Mouse (Mus musculus): ENCODE measurements around the gene Plppr2. TPM values are rescaled to one million over a fixed set of nuclear protein-coding genes. Genes with fewer than 3 reads are reported as not detected.
A peak's percentile ranks its signal among the peaks of the same experiment; 100 is the strongest.

Gene Plppr2
- polyA plus RNA-seq, 1 experiment from 2014 or later: 22.2 TPM

DNA sequence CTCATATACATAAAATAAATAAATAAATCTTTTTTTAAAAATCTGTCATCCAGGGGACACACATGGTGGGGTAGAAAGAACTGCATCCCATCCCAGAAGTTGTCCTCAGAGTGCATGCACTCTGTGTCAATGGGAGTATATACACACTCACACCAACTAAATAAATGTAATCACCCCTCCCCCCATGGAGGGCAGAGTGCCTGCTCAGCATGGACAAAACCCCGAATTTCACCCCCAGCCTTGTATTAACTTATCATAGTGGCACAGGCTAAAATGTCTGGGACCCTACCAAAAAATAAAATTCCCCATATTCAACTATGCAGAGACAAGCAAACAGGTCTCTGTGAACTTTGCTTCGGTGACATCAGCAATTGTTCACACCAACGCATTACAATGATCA lies 17.8 kb downstream of the Plppr2 start:
- H3K9ac ChIP-seq (ENCODE audit: low read length): no peak overlapping the region
- no peak overlapping the region for H3K4me3 ChIP-seq (ENCODE audit: low read depth, low read length)
- no peaks in the 10 kb centered on the region for H3K9me3 ChIP-seq (ENCODE audit: control insufficient read depth, low read length)
- H3K27me3 ChIP-seq (ENCODE audit: control insufficient read depth, insufficient read depth, low read length): peaks cover 2% of the 10 kb centered on the region; the same call in 1 of the 2 replicates
- peaks cover 10% of the 10 kb centered on the region for H3K4me1 ChIP-seq (ENCODE audit: control insufficient read depth, insufficient read depth, low read length)
- ATAC-seq (ENCODE audit: low FRiP score) (no peak), DNase-seq (ENCODE audit: low spot score, missing footprints) (no peak)
- no peak overlapping the region for H3K4me2 ChIP-seq
- WGBS: 79% methylated on average over 3 of the region's 3 CpGs
- H3K36me3 ChIP-seq (ENCODE audit: control insufficient read depth, insufficient read depth, low read length): no peaks in the 10 kb centered on the region
- H3K27ac ChIP-seq (ENCODE audit: low read depth, low read length): no peak overlapping the region

DNA sequence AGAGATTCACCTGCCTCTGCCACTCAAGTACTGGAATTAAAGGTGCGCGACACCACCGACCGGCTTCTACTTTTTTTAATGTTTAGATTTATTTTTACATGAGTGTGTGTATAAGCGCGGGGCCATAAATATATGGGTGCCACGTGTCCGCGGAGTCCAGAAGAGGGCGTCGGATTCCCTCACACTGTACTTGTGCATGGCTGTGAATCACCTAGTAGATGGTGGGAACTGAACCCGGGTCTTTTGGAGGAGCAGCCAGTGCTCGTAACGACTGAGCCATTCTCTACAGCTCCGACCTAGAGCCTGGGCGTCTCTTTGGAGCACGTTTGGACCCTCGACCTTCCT lies 18.4 kb downstream of the Plppr2 start:
- peak overlapping the region; percentile 73 for H3K4me3 ChIP-seq (ENCODE audit: low read depth, low read length)
- H3K4me2 ChIP-seq: peak overlapping the region; percentile 65
- H3K36me3 ChIP-seq (ENCODE audit: control insufficient read depth, insufficient read depth, low read length): no peaks in the 10 kb centered on the region
- H3K4me1 ChIP-seq (ENCODE audit: control insufficient read depth, insufficient read depth, low read length): peaks cover 10% of the 10 kb centered on the region
- peak overlapping the region; percentile 77; the same call in 1 of the 2 replicates for H3K27ac ChIP-seq (ENCODE audit: low read depth, low read length)
- peak overlapping the region; percentile 85 for H3K9ac ChIP-seq (ENCODE audit: low read length)
- DNase-seq (ENCODE audit: low spot score, missing footprints): no peak
- 2% methylated on average over 18 of the region's 18 CpGs for WGBS
- H3K9me3 ChIP-seq (ENCODE audit: control insufficient read depth, low read length): no peaks in the 10 kb centered on the region
- peak; percentile 60 for ATAC-seq (ENCODE audit: low FRiP score)
- H3K27me3 ChIP-seq (ENCODE audit: control insufficient read depth, insufficient read depth, low read length): peaks cover 7% of the 10 kb centered on the region

DNA sequence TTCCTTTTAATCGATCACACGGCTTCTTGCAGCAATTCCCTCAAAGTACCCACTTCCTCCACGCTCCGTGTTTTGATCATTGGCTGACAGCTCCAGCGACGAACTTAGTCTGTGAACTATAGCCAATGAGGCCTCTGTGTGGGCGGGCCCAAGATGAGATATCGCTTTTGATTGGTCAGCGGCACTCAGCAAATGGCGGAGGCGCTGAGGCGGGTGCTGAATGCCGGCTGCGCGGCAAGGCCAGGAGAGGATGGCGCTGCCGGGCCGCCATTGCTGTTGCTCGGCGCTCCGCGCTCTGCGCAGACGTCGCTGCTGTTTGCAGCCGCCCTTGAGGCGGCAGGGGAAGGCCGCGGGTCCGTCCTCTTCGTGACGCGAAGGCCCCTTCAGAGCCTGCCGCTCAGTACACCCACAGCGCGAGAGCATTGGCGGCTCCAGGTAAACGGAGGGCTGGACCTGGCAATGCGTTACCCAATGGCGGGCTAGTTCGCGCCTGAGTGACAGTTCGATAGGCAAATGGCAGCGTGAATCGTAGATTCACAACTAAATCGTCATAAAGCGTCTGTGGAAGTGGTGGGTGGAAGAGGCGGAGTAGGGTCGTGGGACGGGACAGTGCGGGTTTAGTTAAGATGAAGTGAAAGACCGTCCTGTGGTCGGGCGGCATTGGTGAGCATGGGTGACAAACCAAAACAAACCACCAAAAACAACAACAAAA lies 18.9 kb downstream of the Plppr2 start, which contains the start of gene Swsap1:
Swsap1 (plus strand) TSS at position 186 of the 712 bp plus-strand sequence.
- peak; percentile 100 for DNase-seq (ENCODE audit: low spot score, missing footprints)
- Histone ChIP-seq H3K36me3 (ENCODE audit: control insufficient read depth, insufficient read depth, low read length) (no peaks in the 10 kb centered on the region), H3K4me2 (peak within 1 kb of the TSS; percentile 65), H3K27ac (ENCODE audit: low read depth, low read length) (peak within 1 kb of the TSS; percentile 77), H3K4me1 (ENCODE audit: control insufficient read depth, insufficient read depth, low read length) (peaks cover 14% of the 10 kb centered on the region), H3K9me3 (ENCODE audit: control insufficient read depth, low read length) (no peaks in the 10 kb centered on the region), H3K9ac (ENCODE audit: low read length) (peak within 1 kb of the TSS; percentile 85), H3K4me3 (ENCODE audit: low read depth, low read length) (peak within 1 kb of the TSS; percentile 73), H3K27me3 (ENCODE audit: control insufficient read depth, insufficient read depth, low read length) (peaks cover 12% of the 10 kb centered on the region)
- peak; percentile 98 for ATAC-seq (ENCODE audit: low FRiP score)
- under 1% methylated on average over 53 of the region's 54 CpGs for WGBS

DNA sequence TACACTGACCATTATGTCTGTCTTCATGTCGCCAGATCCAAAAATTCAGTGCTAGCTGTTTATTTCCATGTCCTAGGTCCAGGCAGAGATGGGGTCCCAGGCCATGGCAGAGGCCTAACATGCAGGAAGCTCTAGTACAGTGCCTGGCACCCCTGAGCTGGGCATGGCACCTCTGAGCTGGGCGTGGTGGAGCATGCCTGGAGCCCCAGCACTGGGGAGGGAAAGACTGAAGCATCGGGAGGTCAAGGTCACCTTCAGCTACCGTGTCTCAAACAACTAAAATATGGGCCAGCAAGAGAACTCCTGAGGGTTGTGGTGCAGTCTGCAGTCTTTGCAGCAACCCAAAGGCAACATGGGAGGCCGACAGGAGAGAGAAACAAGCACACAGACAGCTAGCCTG lies 21.5 kb downstream of the Plppr2 start:
- no peak for DNase-seq (ENCODE audit: low spot score, missing footprints)
- H3K4me1 ChIP-seq (ENCODE audit: control insufficient read depth, insufficient read depth, low read length): peaks cover 34% of the 10 kb centered on the region
- no peaks in the 10 kb centered on the region for H3K9me3 ChIP-seq (ENCODE audit: control insufficient read depth, low read length)
- H3K27ac ChIP-seq (ENCODE audit: low read depth, low read length): no peak overlapping the region
- WGBS: 87% methylated on average over 5 of the region's 5 CpGs
- H3K4me2 ChIP-seq: no peak overlapping the region
- H3K27me3 ChIP-seq (ENCODE audit: control insufficient read depth, insufficient read depth, low read length): peaks cover 37% of the 10 kb centered on the region
- H3K4me3 ChIP-seq (ENCODE audit: low read depth, low read length): no peak overlapping the region
- no peak for ATAC-seq (ENCODE audit: low FRiP score)
- H3K36me3 ChIP-seq (ENCODE audit: control insufficient read depth, insufficient read depth, low read length): no peaks in the 10 kb centered on the region
- no peak overlapping the region for H3K9ac ChIP-seq (ENCODE audit: low read length)

DNA sequence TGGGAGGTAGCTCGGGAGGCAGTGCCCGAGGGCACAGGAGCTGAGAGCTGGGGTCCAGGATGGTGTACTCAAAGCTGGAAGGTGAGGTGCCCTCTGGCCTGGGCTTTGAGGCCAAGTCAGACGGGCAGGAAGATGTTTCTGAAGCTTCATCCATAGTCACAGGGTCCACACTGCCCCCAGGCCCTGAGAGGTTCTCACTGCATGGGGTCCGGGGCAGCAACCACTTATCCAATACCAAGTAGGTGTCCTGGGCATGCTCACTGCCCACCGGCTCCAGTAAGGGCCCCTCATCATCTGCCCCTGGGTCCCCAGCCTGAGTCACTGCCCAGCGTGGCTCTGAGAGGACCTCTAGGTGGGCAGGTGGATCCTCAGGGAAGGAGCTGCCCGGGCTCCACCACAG lies 22.4 kb downstream of the Plppr2 start:
- no peak overlapping the region for H3K9ac ChIP-seq (ENCODE audit: low read length)
- no peak overlapping the region for H3K27ac ChIP-seq (ENCODE audit: low read depth, low read length)
- no peaks in the 10 kb centered on the region for H3K9me3 ChIP-seq (ENCODE audit: control insufficient read depth, low read length)
- H3K4me3 ChIP-seq (ENCODE audit: low read depth, low read length): no peak overlapping the region
- H3K4me2 ChIP-seq: no peak overlapping the region
- peaks cover 33% of the 10 kb centered on the region for H3K4me1 ChIP-seq (ENCODE audit: control insufficient read depth, insufficient read depth, low read length)
- peaks cover 45% of the 10 kb centered on the region for H3K27me3 ChIP-seq (ENCODE audit: control insufficient read depth, insufficient read depth, low read length)
- ATAC-seq (ENCODE audit: low FRiP score) (no peak), DNase-seq (ENCODE audit: low spot score, missing footprints) (no peak)
- no peaks in the 10 kb centered on the region for H3K36me3 ChIP-seq (ENCODE audit: control insufficient read depth, insufficient read depth, low read length)
- 88% methylated on average over 7 of the region's 7 CpGs for WGBS

DNA sequence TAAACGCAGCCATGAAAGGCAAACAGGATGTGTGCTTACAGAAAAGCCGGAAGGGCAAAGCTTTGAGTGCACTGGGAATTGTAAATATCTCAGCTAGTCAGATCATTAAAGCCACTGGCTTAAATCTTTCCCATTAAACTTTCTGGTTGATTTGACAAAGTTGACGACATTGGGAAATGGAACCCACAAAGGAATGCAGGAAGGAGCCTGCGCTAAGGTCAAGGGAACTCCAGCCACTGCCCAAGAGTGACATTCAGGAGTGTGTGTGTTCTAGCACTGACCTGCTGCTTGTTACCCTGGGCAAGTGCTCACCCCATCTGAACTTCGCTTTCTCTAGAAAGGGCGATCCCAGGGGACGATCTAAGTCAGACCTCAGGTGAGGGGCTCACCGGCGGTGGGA lies 23.3 kb downstream of the Plppr2 start:
- H3K36me3 ChIP-seq (ENCODE audit: control insufficient read depth, insufficient read depth, low read length): no peaks in the 10 kb centered on the region
- H3K4me2 ChIP-seq: no peak overlapping the region
- no peak overlapping the region for H3K4me3 ChIP-seq (ENCODE audit: low read depth, low read length)
- H3K4me1 ChIP-seq (ENCODE audit: control insufficient read depth, insufficient read depth, low read length): peaks cover 31% of the 10 kb centered on the region
- H3K9me3 ChIP-seq (ENCODE audit: control insufficient read depth, low read length): no peaks in the 10 kb centered on the region
- peaks cover 45% of the 10 kb centered on the region for H3K27me3 ChIP-seq (ENCODE audit: control insufficient read depth, insufficient read depth, low read length)
- H3K27ac ChIP-seq (ENCODE audit: low read depth, low read length): no peak overlapping the region
- DNase-seq (ENCODE audit: low spot score, missing footprints) (no peak), ATAC-seq (ENCODE audit: low FRiP score) (no peak)
- WGBS: 57% methylated on average over 9 of the region's 9 CpGs
- no peak overlapping the region for H3K9ac ChIP-seq (ENCODE audit: low read length)

DNA sequence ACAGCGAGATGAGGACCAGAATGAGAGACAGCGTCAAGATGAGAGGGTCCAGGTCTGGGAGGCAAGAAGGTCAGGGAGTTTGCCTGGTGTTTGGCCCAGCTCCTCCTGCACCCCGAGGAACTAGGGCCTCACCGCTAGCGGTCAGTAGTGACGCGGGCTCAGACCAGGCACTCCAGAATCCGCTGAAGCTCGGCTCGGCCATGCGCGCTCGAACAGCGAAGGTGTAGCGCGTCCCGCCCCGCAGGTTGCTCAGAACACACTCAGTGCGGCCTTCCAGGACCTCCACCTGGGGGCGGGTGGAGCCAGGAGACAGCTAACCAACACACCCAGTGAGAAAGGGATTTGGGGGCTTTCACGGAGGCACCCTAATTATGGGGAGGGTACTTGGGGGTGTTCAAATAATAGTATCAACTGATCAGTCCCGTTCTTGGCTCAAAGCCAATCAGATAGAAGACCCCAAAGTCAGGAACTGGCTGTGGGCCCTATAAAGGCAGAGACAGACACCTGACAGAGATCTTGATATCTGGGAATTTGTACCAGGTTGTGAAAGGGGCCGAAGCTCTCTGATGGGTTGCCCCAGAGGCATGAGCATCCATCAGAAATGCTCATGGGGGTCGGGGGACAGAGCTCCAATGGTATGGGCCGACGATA lies 23.9 kb downstream of the Plppr2 start:
- H3K9me3 ChIP-seq (ENCODE audit: control insufficient read depth, low read length): no peaks in the 10 kb centered on the region
- peak overlapping the region; percentile 0; the same call in 1 of the 2 replicates for H3K4me2 ChIP-seq
- DNase-seq (ENCODE audit: low spot score, missing footprints) (no peak), ATAC-seq (ENCODE audit: low FRiP score) (no peak)
- H3K9ac ChIP-seq (ENCODE audit: low read length): no peak overlapping the region
- H3K4me1 ChIP-seq (ENCODE audit: control insufficient read depth, insufficient read depth, low read length): peaks cover 31% of the 10 kb centered on the region
- H3K4me3 ChIP-seq (ENCODE audit: low read depth, low read length): peak overlapping the region; percentile 10; the same call in 1 of the 2 replicates
- H3K27me3 ChIP-seq (ENCODE audit: control insufficient read depth, insufficient read depth, low read length): peaks cover 45% of the 10 kb centered on the region
- H3K36me3 ChIP-seq (ENCODE audit: control insufficient read depth, insufficient read depth, low read length): no peaks in the 10 kb centered on the region
- WGBS: 11% methylated on average over 26 of the region's 26 CpGs
- H3K27ac ChIP-seq (ENCODE audit: low read depth, low read length): no peak overlapping the region

DNA sequence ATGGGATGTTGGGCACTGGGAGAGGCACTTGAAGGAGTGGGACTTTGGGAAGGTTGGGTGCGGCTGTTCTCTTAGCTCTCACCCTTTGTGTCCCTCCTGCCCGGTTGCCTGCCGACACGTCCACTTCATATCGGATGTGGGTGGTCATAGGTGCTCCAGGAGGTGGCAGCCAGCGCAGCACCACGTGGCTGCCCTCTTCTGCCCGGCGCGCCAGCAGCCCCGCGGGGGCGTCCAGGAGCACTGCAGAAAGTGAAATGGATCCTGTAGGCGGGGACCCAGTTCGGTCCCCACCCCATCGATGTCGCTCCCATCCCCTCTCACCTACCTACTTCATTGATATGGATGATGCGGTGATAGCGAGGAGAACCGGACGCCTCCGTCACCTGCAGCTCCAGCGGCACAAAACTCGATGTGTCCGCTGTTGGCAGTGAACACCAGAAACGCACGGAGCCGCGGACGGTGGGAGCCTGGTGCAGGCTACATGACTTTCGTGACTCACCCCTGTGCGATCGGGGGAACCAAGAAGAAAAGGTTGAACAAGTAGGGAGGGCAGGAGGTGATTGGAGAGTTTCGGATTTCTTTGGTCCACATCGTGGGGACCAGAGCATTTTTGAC lies 24.6 kb downstream of the Plppr2 start:
- peaks cover 28% of the 10 kb centered on the region for H3K4me1 ChIP-seq (ENCODE audit: control insufficient read depth, insufficient read depth, low read length)
- H3K27ac ChIP-seq (ENCODE audit: low read depth, low read length): no peak overlapping the region
- ATAC-seq (ENCODE audit: low FRiP score) (no peak), DNase-seq (ENCODE audit: low spot score, missing footprints) (peak; percentile 91)
- peak overlapping the region; percentile 60; the same call in 1 of the 2 replicates for H3K4me2 ChIP-seq
- no peaks in the 10 kb centered on the region for H3K36me3 ChIP-seq (ENCODE audit: control insufficient read depth, insufficient read depth, low read length)
- H3K27me3 ChIP-seq (ENCODE audit: control insufficient read depth, insufficient read depth, low read length): peaks cover 45% of the 10 kb centered on the region
- WGBS: 2% methylated on average over 35 of the region's 35 CpGs
- no peaks in the 10 kb centered on the region for H3K9me3 ChIP-seq (ENCODE audit: control insufficient read depth, low read length)
- peak overlapping the region; percentile 33 for H3K4me3 ChIP-seq (ENCODE audit: low read depth, low read length)
- H3K9ac ChIP-seq (ENCODE audit: low read length): no peak overlapping the region

DNA sequence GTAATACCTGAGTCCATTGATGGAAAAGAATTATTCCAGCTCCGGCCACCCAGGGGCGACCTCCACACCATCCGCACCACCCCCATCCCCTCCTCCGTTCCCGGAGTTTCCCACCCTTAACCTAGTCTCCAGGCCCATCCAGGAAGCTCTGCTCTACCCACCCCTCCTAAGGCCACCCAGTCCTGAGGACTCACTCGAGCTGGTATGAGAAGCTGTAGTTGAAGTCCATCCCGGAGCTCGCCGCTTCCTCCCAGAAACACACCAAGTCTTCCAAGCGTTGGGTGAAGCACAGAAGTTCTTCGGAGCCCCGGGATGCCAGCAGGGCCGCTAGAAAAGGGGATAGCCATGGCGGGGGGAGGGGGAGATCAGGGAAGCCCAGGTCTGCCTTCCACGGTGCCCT lies 25.2 kb downstream of the Plppr2 start:
- Histone ChIP-seq H3K4me1 (ENCODE audit: control insufficient read depth, insufficient read depth, low read length) (peaks cover 27% of the 10 kb centered on the region), H3K27ac (ENCODE audit: low read depth, low read length) (no peak overlapping the region), H3K4me2 (peak overlapping the region; percentile 60), H3K9me3 (ENCODE audit: control insufficient read depth, low read length) (no peaks in the 10 kb centered on the region), H3K27me3 (ENCODE audit: control insufficient read depth, insufficient read depth, low read length) (peaks cover 45% of the 10 kb centered on the region), H3K9ac (ENCODE audit: low read length) (peak overlapping the region; percentile 41), H3K36me3 (ENCODE audit: control insufficient read depth, insufficient read depth, low read length) (no peaks in the 10 kb centered on the region), H3K4me3 (ENCODE audit: low read depth, low read length) (peak overlapping the region; percentile 33)
- peak; percentile 43 for ATAC-seq (ENCODE audit: low FRiP score)
- 1% methylated on average over 15 of the region's 15 CpGs for WGBS
- no peak for DNase-seq (ENCODE audit: low spot score, missing footprints)
